Mouse (Mus musculus) lung, embryonic 16.5 days (tissue): ENCODE measurements at regions not wholly inside any gene's neighbourhood (a gene's known extent, or its start where the extent isn't known, plus 50 kb on each side); places are given as distances from the start of the nearest gene placed in this dataset.

Experiments
- ATAC-seq: fragments of 200-750 bp; cut with Nextera tagmentation; 2 replicates; pipeline ENCODE4 v1.8.0; 2017; ENCODE audit warnings: low read depth, mild to moderate bottlenecking, moderate library complexity
- H3K27ac ChIP-seq: fragments of 300-500 bp; sonication (generic); 2 replicates; pipeline ENCODE4 v1.5.1; 2014; ENCODE audit warnings: mild to moderate bottlenecking, control low read depth, low read length
- H3K27me3 ChIP-seq: fragments of 300-500 bp; sonication (generic); 2 replicates; pipeline ENCODE4 v1.6.1; 2014; ENCODE audit warnings: low read depth, low read length, mixed read lengths; ENCODE audit not compliant: control insufficient read depth, insufficient read depth
- H3K36me3 ChIP-seq: fragments of 300-500 bp; sonication (generic); 2 replicates; pipeline ENCODE4 v1.6.1; 2014; ENCODE audit warnings: low read length; ENCODE audit not compliant: control insufficient read depth, insufficient read depth
- H3K4me1 ChIP-seq: fragments of 300-500 bp; sonication (generic); replicated peaks from 2 replicates; pipeline ENCODE4 v1.6.1; 2014; ENCODE audit warnings: low read length, mixed read lengths; ENCODE audit not compliant: control insufficient read depth, insufficient read depth
- H3K4me2 ChIP-seq: fragments of 300-500 bp; sonication (generic); 2 replicates; pipeline ENCODE4 v1.6.1; 2014; ENCODE audit warnings: low read depth, low read length, control low read depth
- H3K4me3 ChIP-seq: fragments of 300-500 bp; sonication (generic); 2 replicates; pipeline ENCODE4 v1.5.1; 2014; ENCODE audit warnings: mild to moderate bottlenecking, low read length, control low read depth
- H3K9ac ChIP-seq: fragments of 300-500 bp; sonication (generic); 2 replicates; pipeline ENCODE4 v1.6.1; 2014; ENCODE audit warnings: low read length, control low read depth
- H3K9me3 ChIP-seq: fragments of 300-500 bp; sonication (generic); 2 replicates; pipeline ENCODE4 v1.6.1; 2016; ENCODE audit warnings: low read length; ENCODE audit not compliant: control insufficient read depth
- WGBS: fragments of 180-500 bp; shearing (Covaris S2); extraction: QIAGEN DNeasy Blood & Tissue Kit; methylation state at CpG from one replicate; pipeline ENCODE4 v1.1.7; 2014; 5-methylcytosine and 5-hydroxymethylcytosine counted together

DNA sequence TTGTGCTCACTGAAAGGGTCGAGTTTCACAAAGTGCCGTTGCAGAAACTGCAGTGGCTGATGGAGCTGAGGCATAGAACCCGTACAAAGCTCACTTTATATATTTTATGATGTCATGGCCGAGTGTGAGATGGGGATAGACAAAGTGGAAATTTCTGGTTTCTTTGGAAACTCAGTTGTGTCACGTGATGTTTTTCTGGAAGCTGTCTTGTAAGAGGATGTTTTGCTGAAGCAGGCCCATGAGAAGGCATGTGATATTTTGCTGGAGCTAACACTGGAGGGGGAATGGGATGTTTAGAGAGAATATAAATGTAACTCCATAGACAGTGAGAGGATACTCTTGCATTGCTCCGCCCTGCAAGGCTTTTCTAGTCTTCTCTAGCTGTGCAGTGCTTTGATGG lies 311.7 kb downstream of the Tmem132b start:
- WGBS: 64% methylated on average over 6 of the region's 6 CpGs
- no peak for ATAC-seq
- H3K4me1 ChIP-seq: no peaks in the 10 kb centered on the region

DNA sequence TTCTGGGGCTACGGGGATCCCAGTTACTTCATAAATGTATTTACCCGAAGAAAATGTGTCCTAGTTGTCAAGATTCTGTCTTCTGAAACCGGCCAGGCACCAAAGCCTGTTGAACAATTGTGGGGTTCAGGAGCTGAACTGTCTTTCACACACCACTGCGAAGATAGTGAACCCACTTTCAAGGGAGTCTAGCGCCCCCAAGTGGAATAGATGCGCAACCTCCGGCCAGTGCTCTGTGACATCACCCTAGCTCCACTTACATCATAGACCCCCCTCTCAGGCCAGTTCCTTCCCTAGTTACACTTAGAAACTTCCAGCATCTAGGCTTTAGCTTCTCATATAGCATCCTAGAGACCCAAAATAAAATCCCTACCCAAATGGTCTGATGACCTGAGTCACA lies 318.1 kb downstream of the Tmem132b start:
- Histone ChIP-seq H3K9me3 (0 out of 2 replicates have a peak, but pooled peaks cover 8% of the 10 kb centered on the region), H3K4me2 (no peak overlapping the region), H3K4me1 (no peaks in the 10 kb centered on the region), H3K9ac (no peak overlapping the region), H3K27ac (no peak overlapping the region), H3K4me3 (no peak overlapping the region), H3K27me3 (no peaks in the 10 kb centered on the region), H3K36me3 (no peaks in the 10 kb centered on the region)
- WGBS: 84% methylated on average over 7 of the region's 7 CpGs
- ATAC-seq: no peak

More for the DNA sequence above, 311.7 kb downstream of the Tmem132b start:
- no peaks in the 10 kb centered on the region for H3K27me3 ChIP-seq
- H3K4me2 ChIP-seq: no peak overlapping the region
- no peak overlapping the region for H3K4me3 ChIP-seq
- no peak overlapping the region for H3K27ac ChIP-seq
- H3K9ac ChIP-seq: no peak overlapping the region
- H3K36me3 ChIP-seq: no peaks in the 10 kb centered on the region
- H3K9me3 ChIP-seq: 0 out of 2 replicates have a peak, but pooled peaks cover 4% of the 10 kb centered on the region

DNA sequence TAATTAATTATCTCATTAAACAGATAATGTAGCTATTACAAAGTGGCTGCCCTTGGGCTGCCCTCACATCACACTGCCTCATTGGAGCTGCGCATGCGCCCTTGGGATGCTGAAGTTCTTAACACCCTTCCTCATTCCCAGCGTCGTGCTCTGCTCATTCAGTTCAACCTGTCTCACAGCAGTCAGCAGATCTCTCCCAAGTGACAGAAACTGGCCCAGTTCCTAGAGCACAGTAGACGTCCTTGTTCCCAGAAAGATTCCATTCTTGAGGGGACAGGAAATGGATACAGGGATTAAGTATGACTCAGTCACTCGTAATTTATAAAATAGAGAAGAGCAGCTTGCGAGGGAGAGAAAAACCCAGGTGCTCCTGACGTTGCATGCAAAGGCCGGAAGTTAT lies 344.7 kb downstream of the Tmem132b start:
- H3K27ac ChIP-seq: no peak overlapping the region
- no peak overlapping the region for H3K9ac ChIP-seq
- WGBS: 74% methylated on average over 9 of the region's 9 CpGs
- no peaks in the 10 kb centered on the region for H3K36me3 ChIP-seq
- H3K27me3 ChIP-seq: no peaks in the 10 kb centered on the region
- H3K4me2 ChIP-seq: no peak overlapping the region
- no peak for ATAC-seq
- H3K9me3 ChIP-seq: no peaks in the 10 kb centered on the region; the same call in 1 of the 2 replicates
- no peak overlapping the region for H3K4me3 ChIP-seq
- no peaks in the 10 kb centered on the region for H3K4me1 ChIP-seq

DNA sequence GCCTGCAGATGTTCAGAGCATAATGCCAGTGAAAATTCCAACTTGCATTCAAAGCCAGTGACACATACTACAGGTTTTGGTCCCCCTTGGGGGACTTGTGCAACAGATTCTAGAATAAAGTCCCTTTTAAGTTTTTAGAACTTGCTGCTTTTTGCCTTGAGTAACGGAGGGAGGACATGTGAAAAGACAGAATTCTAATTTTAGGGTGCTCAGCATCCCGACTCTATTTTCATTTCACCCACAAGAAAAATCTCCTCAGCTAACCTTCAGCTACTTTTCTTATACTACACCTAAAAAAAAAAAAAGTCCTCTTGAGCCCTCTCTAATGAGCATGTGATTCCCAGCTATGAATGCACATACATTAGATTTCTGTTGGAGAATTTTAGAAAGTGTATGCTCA lies 357.3 kb downstream of the Tmem132b start:
- Histone ChIP-seq H3K4me2 (no peak overlapping the region), H3K27me3 (no peaks in the 10 kb centered on the region), H3K9me3 (no peaks in the 10 kb centered on the region; the same call in 1 of the 2 replicates), H3K4me3 (no peak overlapping the region), H3K36me3 (no peaks in the 10 kb centered on the region), H3K9ac (no peak overlapping the region), H3K27ac (no peak overlapping the region), H3K4me1 (no peaks in the 10 kb centered on the region)
- WGBS: 75% methylated on average over 2 of the region's 2 CpGs
- no peak for ATAC-seq

- H3K9me3 ChIP-seq: no peaks in the 10 kb centered on the region; the same call in none of the 2 replicates
- H3K27me3 ChIP-seq: no peaks in the 10 kb centered on the region
- no peak overlapping the region for H3K4me2 ChIP-seq
- no peak overlapping the region for H3K27ac ChIP-seq
- WGBS: 81% methylated on average over 6 of the region's 6 CpGs
- no peaks in the 10 kb centered on the region for H3K4me1 ChIP-seq
- ATAC-seq: no peak
- H3K4me3 ChIP-seq: no peak overlapping the region
- no peak overlapping the region for H3K9ac ChIP-seq
- H3K36me3 ChIP-seq: no peaks in the 10 kb centered on the region
These were observed 362.3 kb downstream of the Tmem132b start for GRCm38 (mm10) chr5:125893864-125894263.

GRCm38 (mm10) chr5:125902038-125902437 lies 370.5 kb downstream of the Tmem132b start:
- 79% methylated on average over 4 of the region's 4 CpGs for WGBS
- no peaks in the 10 kb centered on the region; the same call in none of the 2 replicates for H3K9me3 ChIP-seq
- H3K4me3 ChIP-seq: no peak overlapping the region
- no peaks in the 10 kb centered on the region for H3K36me3 ChIP-seq
- H3K27ac ChIP-seq: no peak overlapping the region
- H3K4me1 ChIP-seq: no peaks in the 10 kb centered on the region
- H3K27me3 ChIP-seq: no peaks in the 10 kb centered on the region
- ATAC-seq: no peak
- no peak overlapping the region for H3K9ac ChIP-seq
- H3K4me2 ChIP-seq: no peak overlapping the region

DNA sequence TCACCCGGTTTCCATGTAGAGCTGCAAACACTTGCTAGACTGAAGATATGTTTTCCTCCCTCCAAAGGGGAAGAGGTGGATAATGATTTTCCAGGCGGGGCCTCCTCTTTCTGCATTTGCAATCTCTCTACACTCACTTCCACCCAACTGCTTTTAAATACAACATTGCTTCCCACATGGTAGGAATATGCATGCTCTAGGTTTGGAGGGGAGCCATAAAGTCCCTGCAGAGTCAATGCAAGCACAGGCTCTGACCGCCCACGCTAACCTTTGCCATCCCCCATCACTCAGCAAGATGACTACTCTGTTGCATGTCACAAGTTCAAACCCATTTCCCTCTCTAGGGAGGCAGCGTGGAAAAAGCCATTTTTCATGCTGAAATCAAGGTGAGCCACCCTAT lies 372.9 kb downstream of the Tmem132b start:
- no peaks in the 10 kb centered on the region; the same call in none of the 2 replicates for H3K9me3 ChIP-seq
- H3K4me3 ChIP-seq: no peak overlapping the region
- no peak overlapping the region for H3K9ac ChIP-seq
- H3K4me2 ChIP-seq: no peak overlapping the region
- WGBS: 80% methylated on average over 5 of the region's 5 CpGs
- H3K36me3 ChIP-seq: no peaks in the 10 kb centered on the region
- no peak overlapping the region for H3K27ac ChIP-seq
- H3K27me3 ChIP-seq: no peaks in the 10 kb centered on the region
- H3K4me1 ChIP-seq: no peaks in the 10 kb centered on the region
- ATAC-seq: no peak

GRCm38 (mm10) chr5:125907332-125907731 lies 375.8 kb downstream of the Tmem132b start:
- Histone ChIP-seq H3K4me1 (no peaks in the 10 kb centered on the region), H3K4me3 (no peak overlapping the region), H3K27me3 (no peaks in the 10 kb centered on the region), H3K27ac (no peak overlapping the region), H3K4me2 (no peak overlapping the region), H3K36me3 (no peaks in the 10 kb centered on the region), H3K9me3 (no peaks in the 10 kb centered on the region), H3K9ac (no peak overlapping the region)
- 80% methylated on average over 4 of the region's 4 CpGs for WGBS
- ATAC-seq: no peak

GRCm38 (mm10) chr5:125907909-125908308 lies 376.3 kb downstream of the Tmem132b start:
- no peak for ATAC-seq
- Histone ChIP-seq H3K9me3 (no peaks in the 10 kb centered on the region), H3K4me2 (no peak overlapping the region), H3K36me3 (no peaks in the 10 kb centered on the region), H3K27ac (no peak overlapping the region), H3K4me1 (no peaks in the 10 kb centered on the region), H3K4me3 (no peak overlapping the region), H3K9ac (no peak overlapping the region), H3K27me3 (no peaks in the 10 kb centered on the region)
- WGBS: 91% methylated on average over 5 of the region's 5 CpGs

DNA sequence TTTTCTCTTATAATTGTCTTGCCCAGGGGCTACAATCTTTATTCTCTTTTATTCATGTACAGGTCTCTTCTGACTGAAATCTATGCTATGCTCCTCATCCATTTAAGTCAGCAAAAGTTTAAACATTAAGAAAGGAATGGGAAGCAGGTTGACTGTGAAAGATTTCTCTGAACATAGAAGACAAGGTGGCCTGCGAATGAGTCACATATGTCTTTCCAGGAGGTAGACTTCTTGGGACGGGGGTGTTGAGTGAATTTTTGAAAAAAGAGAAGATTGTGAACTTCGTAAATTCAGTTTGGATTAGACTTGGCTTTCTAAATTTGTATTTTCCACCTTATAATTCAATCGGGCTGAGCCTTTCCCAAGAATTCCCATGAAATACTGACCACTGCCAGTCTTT lies 384.3 kb downstream of the Tmem132b start:
- Histone ChIP-seq H3K4me3 (no peak overlapping the region), H3K4me1 (no peaks in the 10 kb centered on the region), H3K27me3 (no peaks in the 10 kb centered on the region), H3K36me3 (no peaks in the 10 kb centered on the region), H3K9ac (no peak overlapping the region), H3K4me2 (no peak overlapping the region), H3K27ac (no peak overlapping the region), H3K9me3 (peaks cover 3% of the 10 kb centered on the region)
- no peak for ATAC-seq
- 82% methylated on average over 4 of the region's 4 CpGs for WGBS
